Mouse (Mus musculus) retina, embryonic 14.5 days (tissue): Measurements from ENCODE around the gene Stom.
A peak's percentile ranks its signal among the peaks of the same experiment; 100 is the strongest.

ENCODE experiments used
- DNase-seq: peaks from one replicate; pipeline ENCODE4 v3.0.0-alpha.2; 2015; ENCODE audit warnings: low spot score

Stom gene

DNA sequence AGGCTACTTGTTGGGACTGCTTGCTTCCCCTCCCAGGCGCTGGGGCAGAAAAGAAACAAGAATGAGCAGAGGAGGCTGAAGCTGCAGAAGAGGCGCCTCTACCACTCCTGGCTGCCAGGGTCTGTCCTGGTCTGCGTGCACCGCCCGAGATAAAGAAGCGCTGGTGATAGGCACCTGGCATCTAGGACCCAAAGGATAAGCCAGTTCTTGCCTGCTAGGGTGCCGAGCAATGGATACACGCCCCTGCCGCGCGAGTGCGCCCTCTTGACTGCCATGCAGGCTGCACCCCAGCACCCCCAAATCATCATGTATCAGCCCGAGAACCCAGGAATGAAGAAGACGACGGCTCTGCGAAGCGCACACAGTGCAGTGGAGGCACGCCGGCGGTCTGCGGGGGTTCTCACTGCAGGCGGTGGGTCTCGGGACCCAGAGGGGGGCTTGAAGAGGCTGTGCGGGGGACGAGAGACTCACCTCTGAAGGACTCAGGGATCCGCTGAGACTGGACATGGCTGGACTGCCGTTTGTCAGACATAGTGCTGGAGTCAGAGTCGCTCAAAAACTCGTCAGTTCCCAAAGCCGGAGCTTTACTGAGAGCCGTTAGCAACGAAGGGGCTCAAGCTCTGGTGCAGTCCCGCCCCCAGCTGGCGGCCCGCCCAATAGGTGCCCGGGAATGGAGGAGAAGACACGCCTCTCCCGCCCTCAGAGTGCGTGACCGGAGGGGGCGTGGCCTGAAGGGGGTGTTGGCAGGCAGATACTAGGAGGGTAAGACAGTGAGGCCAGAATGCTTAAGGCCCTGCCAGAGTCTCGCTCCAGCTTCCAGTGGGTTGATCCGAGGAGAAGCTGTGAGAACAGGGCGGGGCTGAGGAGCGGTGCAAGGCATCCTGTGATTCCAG lies at the start of gene Stom:
TSS of gene Stom (minus strand) at position 589 of the 893 bp plus-strand sequence.
- peak; percentile 98 for DNase-seq

DNA sequence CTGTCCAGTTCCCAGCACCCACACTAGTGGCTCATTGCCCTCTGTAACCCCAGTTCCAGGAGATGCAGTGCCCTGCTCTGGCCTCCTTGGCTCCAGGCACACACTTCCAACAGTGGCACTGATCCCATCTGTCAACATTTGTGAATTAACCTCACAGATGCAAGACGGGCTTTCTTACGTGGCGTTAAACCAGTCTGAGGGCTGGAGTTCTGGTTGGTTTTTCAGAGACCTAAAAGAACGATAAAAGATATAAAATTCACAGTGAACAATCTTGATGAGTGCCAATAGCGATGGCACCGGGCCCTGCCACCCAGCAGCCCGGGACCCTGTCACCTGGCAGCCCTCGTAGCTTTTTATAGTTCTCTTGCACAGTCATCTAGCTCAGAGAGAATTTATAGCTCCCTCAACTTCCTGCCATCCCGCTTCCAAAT lies 48.7 kb upstream of the Stom start:
- no peak for DNase-seq

DNA sequence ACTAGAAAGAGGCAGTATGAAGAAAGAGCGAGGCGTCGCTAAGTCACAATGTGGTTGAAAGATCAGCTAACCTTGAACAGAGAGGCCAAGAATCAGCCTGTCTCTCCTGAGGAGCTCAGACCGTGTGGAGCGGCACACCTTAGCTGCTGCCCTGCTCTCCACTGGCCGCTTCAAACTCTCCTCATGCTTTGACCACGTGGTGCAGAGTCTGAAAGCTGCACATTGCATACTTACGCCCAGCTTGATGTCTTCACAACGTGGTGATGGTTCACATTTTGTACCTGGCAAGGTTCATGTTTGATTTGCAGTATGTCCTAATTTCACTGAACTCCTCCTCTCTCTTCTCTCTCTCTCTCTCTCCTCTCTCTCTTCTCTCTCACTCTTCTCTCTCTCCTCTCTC lies 42.5 kb upstream of the Stom start:
- DNase-seq: no peak

DNA sequence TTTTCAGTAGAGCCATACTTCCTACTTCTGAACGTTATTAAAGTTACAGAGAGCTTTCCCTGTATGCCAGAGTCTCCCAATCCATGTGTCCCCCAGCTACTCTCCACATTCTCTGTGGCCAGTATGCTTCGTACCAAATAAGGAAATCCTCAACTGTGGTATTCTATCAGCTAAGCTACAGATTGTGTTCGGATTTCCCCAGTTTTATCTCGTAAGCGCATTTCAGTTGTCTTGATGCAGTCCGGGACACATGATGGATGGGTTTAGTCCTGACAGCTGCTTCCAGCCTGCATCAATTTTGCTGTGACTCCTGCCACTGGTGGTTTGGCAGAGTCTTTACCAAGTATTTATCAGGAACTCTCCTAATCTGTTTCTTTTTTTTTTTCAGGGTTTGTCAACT lies 40.8 kb upstream of the Stom start:
- DNase-seq: no peak

DNA sequence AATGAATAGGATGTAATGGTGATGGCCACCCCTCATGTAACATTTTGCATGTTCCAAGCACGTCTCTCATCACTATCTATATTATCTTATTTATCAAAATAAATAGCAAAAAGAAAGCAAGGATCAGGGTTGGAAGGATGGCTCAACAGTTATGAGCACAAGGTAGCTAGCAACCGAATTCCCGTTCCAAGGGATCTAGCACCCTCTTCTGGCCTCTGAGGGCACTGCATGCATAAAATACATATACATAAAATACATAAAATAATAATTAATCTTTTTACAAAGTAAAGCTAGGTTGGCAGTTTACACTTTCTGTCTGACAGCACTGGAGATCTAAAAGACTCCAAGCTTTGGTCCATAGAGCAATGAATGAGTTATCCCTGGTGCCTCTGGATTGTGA lies 36.2 kb upstream of the Stom start:
- peak; percentile 70 for DNase-seq

DNA sequence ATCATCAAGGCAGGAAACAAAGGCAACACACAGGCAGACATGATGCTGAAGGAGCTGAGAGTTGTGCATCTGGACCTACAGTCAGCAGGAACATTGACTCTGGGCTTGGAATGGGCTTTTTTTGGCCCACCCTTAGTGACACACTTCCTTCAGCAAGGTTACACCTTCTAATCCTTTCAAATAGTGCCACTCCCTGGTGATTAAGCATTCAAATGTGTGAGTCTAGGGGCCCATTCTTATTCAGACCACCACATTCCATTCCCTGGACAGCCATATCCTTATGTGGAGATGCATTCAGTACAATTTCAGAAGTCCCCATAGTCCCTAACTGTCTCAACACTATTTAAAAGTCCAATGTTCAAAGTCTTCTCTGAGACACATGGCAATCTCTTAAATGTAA lies 33.9 kb upstream of the Stom start:
- no peak for DNase-seq

DNA sequence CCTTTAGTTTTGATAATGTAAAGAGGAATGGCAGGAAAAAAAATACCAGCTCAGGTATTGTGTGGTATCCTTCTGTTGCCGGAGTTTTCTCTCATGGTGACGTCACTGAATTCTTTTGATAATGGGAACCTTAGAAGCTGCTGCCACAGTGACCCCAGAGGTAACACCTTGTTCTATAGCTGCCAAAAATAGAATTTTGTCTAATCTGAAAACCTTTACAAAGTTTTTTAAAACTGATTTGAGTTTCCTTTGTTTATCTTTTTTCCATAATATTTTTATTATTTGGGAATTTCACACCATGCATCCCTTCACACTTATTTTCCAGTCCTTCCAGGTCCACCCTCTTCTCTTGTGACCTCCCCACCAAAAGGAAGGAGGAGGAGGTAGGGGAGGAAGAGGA lies 30.9 kb upstream of the Stom start, which contains the start of gene 4930568D16Rik:
TSS of gene 4930568D16Rik (minus strand) at position 101 of the 400 bp plus-strand sequence.
- DNase-seq: no peak

DNA sequence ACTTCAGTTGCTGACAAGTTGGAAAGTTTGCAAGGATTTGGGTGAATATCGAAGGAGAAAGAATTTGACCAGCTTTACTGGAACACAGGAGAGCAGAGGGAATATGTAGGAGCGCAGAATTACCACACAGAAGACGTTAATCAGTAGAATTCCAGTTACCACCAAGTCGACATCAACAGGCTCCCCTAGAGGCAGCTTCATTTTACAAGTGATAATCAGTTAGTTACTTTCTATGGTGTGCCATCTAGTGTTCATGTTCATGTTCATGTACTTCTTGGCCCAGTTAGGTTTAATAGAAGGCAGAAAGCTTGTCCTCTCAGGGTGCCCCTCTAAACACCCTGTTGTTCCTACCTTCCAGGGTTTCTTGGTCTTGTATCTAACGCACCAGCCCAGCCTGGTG lies 12.4 kb upstream of the Stom start:
- DNase-seq: peak; percentile 72

DNA sequence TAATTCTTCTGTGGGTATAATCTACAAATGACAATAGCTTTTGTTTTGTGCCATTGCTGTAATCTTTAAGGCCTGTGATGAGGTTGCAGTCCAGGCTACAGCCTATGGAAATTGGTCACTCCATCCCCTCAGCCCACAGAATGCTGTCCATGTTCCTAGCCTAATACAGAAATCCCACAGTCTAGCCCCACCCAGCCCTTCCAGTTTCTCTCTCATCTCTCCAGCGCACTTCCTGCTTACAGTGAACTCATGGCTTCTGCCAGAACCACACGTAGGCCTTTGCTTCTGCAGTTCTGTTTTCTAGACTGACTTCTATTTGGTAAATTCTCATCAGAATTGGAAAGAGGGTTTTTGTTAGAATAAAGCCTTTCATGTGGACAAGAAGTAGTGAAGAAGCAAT lies 9.2 kb upstream of the Stom start:
- no peak for DNase-seq

DNA sequence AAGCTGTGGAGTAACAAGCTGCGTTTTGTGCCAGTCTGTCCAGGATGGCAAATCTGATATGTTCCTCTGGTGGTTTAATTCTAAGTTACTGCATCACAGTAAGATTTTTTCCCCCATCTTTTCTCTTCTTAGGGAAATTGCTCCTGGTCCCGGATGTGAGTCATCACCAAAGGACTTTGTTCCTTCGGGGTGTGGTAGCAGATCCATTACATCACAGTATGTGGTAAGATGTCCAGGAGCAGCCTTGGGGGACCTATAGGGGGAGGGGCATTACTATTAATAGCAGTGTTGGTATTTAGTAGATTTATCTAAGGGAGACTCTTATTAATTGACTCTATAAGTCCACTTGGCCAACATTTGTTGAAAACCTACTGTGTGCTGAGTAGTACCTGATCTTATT lies 5.8 kb upstream of the Stom start:
- DNase-seq: no peak

DNA sequence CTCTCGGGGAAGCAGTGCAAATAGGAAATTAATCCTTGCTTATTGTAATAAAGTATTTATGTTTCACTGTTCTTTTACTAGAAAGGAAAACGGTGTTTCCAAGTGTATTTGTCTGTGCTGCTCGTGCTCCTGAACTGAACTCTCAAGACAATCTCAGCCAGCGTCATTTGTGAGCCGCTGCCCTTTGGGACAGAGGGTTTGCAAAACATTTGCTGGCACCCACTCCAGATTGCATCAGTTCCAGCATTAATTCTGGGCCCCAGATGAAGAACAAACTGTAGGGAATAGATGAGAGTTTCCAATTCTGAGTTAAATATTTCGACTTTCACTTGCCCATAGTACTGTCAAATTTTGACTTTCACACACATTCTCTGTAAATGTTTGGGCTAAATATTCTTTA lies 1.9 kb upstream of the Stom start:
- DNase-seq: no peak

DNA sequence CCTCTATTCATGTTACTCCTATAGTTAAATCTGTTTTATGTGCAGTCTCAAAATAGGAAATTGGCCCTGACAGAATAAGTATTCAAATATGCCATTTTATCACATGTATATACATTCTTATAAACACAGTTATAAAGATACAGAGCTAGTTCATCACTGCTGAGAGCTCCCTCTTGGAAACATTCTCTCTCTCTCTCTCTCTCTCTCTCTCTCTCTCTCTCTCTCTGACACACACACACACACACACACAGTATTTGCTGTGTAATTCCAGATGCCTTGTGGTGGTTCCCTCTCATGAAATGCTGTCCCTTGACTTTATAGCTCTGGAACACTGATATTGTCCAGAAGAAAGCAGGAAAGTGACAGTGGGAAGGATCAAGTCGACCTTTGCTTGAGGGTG lies 1.3 kb upstream of the Stom start:
- DNase-seq: no peak

DNA sequence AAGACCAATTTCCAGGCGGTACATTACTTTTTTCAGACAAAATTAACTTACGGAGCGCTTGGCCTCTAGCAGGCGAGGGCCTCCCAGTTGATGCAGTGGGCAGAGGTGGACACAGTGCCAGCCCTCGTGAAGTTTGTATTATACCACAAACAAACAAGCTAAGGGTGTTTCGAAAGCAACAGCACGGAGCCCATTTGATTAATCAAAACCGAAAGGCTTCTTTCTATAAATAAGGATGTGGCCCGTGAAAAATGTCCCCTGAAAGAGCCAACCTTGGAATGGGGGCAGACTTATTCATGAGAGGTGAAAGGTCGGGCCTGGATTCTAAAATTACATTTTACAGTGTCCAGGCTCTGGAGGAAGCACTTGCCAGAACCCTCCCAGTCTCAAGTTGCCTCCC lies 643 bp upstream of the Stom start:
- DNase-seq: no peak

DNA sequence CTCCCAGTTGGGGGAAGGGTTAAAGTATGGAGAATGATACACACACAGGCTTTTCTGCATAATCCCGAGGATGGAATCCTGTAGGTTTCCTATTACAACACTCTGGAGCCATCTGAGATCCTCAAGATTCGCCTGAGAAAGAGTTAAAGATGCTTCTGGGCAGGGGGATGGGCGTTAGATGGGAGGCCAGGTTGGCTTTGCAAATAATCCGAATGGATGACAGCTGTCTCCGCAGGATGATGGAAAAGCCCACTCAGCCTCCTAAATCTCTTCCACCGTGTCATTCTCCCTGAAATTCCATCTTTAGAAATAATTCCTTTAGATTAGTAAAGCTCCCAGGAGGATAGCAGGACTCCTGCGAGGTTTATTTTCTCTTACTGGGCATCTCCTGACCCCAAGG lies 1.2 kb downstream of the Stom start:
- DNase-seq: peak; percentile 17

DNA sequence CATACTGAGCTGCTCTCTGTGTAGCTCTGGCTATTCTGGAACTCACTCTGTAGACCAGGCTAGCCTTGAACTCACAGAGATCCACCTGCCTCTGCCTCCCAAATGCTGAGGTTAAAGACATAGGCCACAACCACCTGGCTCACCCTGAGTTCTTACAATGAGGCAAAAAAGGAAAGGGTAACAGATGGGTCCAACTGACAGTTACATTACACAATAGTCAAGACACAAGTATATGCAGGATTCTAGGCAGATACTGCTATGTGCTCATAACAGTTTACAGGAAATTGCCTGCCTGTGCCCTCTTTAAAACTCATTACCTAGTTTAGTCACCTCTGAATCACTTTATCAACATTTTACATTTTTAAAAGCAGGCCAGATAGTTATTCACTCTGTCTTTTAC lies 3.1 kb downstream of the Stom start:
- no peak for DNase-seq

DNA sequence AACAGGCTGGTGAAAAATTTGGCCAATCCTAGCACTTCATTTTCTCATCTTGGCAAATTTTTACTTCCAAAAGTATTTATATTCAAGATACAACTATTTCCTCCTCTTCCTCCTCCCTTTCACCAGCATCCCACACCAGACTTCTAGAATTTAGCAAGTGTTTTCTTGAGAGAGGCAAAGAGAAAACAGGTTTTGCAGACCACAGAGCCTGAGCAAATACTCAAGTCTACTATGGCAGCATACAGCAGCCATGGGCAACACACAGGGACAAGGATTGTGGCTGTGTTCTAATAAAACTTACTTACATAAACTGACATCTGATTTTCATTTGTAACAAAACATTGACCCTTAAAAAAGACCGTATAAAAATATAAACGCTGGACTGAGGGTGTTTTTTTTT lies 5.6 kb downstream of the Stom start:
- no peak for DNase-seq

DNA sequence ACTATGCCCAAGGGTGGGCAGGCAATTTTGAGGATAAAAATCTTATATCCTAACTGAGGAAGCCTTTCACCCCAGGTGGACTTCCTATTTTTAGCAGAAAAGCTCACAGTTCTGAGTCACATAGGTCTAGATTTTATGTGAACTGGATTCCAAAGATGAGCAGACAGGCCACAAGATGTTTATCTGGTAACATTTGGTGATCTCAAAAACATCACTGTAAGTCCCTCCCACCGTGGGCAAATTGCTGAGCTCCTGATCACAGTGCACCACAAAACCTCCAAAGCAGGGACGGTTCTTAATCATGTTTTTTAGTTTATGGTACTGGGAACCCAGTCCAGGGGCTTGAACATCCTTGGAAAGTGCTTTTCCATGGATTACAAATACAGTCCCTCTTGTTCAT lies 7.7 kb downstream of the Stom start:
- no peak for DNase-seq

DNA sequence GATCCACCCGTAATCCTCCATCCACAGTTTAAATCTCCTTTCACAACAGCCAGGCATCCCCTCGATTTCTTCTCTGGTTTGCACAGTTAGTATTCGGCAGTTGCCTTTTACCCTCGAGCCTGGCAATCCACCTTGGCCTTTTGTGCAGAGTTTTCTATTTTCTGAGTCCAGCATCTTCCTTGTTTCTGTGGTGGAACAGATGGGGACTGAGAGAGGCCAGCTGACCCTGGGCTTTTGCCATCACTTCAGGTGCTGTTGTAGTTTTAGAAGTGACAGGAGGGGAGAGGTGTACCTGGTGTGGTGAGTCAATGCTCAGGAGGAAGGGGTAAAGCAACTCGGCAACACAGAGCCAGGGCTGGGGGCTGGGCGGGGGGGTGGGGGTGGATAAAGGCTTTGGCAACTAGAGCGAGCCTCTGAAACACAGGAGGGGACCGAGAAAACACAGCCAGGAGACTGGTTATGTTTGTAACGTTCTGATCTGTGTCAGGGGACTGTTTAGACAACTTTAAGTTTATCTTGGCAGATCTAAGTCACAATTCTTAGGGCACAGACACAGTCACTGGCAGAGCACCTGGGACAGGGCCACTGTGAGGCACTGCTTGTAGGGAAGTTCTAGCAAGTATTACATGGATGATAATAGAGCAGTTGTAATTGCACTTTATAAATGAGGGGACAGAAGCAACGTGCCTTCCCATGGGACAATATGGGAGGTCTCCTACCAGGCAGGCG lies 8.5 kb downstream of the Stom start:
- DNase-seq: no peak

DNA sequence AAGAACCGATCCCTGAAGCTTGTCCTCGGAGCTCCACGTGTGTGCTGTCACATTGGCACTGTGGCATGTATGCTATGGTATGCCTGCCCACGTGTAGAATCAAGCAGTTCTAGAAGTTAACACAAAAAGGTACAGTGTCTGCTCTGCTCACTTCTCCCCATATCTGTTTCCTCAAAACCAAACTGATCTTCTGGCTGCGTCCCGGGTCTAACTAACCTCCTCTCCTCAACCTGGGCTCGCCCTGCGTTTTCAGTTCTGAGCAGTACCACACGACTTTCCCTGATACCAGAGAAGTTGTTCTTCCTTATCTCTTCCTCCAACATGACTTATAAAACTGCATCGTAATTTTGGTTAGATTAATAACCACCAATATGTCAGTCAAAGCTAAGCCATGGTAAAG lies 9.2 kb downstream of the Stom start:
- no peak for DNase-seq

DNA sequence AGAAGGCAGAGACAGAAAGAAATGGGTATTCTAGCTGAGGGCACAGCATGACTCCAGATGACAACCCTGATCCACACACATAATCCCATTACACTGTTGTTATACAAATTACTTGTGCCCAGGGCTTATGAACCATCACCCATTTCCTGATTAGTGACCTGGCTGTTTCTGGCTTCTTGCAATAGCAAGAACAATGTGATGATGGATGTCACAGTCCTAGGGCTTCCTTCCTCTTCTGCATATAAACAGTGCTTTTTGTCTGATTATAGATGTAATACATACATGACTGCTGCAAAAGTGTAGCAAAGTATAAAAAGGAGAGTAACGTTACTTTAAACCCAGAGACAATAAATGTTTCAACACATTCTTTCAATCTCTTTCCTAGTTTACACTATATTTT lies 9.8 kb downstream of the Stom start:
- DNase-seq: peak; percentile 32

DNA sequence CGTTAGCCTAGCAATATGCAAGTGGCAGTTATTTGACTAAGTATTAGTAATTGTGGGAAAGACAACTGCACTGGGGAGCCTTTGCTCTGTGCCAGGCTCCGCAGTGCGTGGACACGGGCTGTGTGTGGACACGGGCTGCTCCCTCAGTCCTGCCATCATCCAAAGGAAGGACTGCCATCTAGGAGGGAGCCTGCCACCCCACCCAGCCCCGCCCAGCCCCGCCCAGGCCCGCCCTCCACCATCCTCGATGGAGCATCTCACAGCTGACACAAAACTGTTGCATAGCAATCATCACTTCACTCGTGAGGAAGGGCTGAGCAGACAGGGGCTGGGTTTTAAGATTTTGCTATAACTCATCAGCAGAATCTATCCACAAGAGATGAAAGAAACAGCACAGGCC lies 10.8 kb downstream of the Stom start:
- no peak for DNase-seq

DNA sequence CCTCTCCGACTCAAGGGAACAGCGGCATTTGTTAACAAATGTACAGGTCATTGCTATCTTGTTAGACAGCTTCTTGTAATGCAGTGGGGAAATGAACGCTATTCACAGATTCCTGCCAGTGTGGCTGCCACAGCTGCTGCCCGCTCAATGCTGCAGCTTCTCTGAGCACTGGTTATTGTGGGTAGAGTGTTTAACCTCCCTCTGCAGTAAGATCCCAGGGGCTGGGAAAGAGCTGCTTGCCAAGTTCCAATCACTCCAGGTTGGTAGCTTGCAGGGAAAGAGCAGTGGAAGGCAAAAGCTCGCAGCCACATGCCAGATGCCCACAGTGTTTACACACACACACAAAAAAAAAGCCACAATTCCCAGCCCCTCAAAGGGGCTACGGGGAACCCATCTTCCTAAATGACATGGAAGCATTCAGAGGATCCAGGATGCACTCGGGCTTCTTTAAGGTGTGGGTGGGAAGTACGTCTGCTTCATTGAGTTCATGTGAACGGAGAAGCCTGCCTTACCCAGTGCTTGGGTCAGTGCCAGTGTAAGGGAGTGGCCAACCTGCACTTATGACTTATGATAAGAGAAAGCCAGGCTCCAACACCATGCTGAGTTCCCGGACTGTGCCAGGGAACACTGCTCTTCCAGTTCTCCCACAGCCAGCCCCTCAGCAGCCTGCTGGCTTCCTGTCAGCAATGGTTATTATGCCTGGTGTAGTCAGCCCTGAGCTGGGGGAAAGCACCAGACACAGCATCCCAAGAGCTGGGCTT lies 14.2 kb downstream of the Stom start:
- DNase-seq: no peak

DNA sequence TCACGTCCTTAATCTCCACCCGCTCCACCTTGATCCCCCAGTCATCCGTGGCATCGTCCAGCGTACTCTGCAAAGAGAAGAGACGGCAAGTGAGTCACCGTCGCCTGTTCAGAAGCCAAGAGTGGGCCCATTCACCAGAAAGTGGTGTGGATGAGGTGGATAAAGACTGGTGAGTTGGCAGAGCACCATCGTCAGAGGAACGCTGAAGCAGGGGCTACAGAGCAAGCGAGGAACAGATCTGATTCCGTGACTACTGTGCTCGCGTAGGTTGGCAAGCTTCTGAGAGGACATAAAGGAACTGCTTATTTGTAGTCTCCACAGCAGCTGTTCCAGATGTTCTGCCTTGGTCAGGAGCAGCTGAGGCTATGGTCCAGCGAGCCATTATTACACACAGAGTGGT lies 16.4 kb downstream of the Stom start:
- no peak for DNase-seq
